Mouse (Mus musculus) ES-Bruce4 (cell line): ENCODE measurements at regions not wholly inside any gene's neighbourhood (a gene's known extent, or its start where the extent isn't known, plus 50 kb on each side); places are given as distances from the start of the nearest gene placed in this dataset.

ENCODE experiments used
- H3K27ac ChIP-seq: 2 replicates; pipeline ENCODE4 v1.5.1; 2012; ENCODE audit warnings: low read length, inconsistent platforms; ENCODE audit not compliant: insufficient read depth
- H3K27me3 ChIP-seq: 2 replicates; pipeline ENCODE4 v1.6.1; 2012; ENCODE audit warnings: mild to moderate bottlenecking, low read length, inconsistent platforms; ENCODE audit not compliant: control insufficient read depth, poor library complexity, insufficient read depth, severe bottlenecking
- H3K36me3 ChIP-seq: 2 replicates; pipeline ENCODE4 v1.6.1; 2012; ENCODE audit warnings: inconsistent platforms, mild to moderate bottlenecking, low read length, moderate library complexity; ENCODE audit not compliant: control insufficient read depth, poor library complexity, insufficient read depth, severe bottlenecking
- H3K4me1 ChIP-seq: one replicate; pipeline ENCODE4 v1.8.1; 2011; ENCODE audit warnings: low read length; ENCODE audit not compliant: control insufficient read depth, insufficient read depth
- H3K4me3 ChIP-seq: 2 replicates; pipeline ENCODE4 v1.5.1; 2011; ENCODE audit warnings: low read depth, mild to moderate bottlenecking, low read length
- H3K9ac ChIP-seq: 2 replicates; pipeline ENCODE4 v1.6.1; 2012; ENCODE audit warnings: low read depth, mild to moderate bottlenecking, inconsistent platforms; ENCODE audit not compliant: poor library complexity, severe bottlenecking
- H3K9me3 ChIP-seq: replicated peaks from 2 replicates; pipeline ENCODE4 v1.6.1; 2012; ENCODE audit warnings: mild to moderate bottlenecking, low read length, inconsistent platforms; ENCODE audit not compliant: control insufficient read depth, poor library complexity, insufficient read depth, severe bottlenecking
- CTCF ChIP-seq: IDR thresholded peaks from one replicate; pipeline ENCODE4 v1.8.1; 2011; ENCODE audit warnings: low read depth, low read length
- EP300 ChIP-seq: IDR thresholded peaks from 2 replicates; pipeline ENCODE4 v1.6.1; 2011; ENCODE audit warnings: low read depth, low read length; ENCODE audit not compliant: insufficient read depth
- POLR2A ChIP-seq: IDR thresholded peaks from one replicate; pipeline ENCODE4 v1.8.1; 2011; ENCODE audit warnings: low read length; ENCODE audit not compliant: insufficient read depth

DNA sequence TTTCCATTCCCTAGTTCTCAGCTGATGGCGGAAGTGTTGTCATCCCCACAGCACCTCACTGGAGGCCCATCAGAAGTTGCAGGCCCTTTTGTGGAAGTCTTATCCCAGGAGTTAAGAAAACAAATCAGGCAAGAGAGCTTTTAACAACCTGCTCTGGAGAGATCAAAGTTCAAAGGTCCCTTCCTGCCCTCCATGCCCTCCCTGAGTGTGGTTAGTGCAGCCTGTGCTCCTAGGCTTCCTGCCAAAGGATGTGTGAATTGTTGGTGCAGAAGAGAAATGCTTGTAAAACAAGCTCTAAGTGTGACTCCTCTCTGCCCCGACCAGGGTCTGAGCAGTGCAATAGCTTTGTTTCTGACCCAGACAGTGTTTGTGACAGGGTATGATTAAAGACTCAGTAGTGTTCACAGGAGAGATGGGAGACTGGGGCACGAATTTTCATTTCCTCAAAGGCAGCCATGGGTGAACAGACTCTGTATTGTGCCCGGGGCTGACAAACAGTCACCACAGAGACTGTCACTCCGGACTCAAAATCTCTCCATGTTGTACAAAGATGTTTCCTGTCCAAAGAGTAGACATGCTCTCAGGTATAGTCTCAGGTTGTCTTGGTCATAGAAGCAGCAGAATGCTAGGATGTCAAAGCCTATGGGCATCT is 237.5 kb upstream of the Tmc3 start:
- H3K36me3 ChIP-seq: no peaks in the 10 kb centered on the region
- H3K4me3 ChIP-seq: no peak overlapping the region
- H3K9ac ChIP-seq: no peak overlapping the region
- H3K4me1 ChIP-seq: no peaks in the 10 kb centered on the region
- no peak overlapping the region for H3K27ac ChIP-seq
- no peaks in the 10 kb centered on the region for H3K9me3 ChIP-seq
- no peak for TF ChIP-seq CTCF
- no peak for TF ChIP-seq EP300
- no peak for TF ChIP-seq POLR2A
- H3K27me3 ChIP-seq: no peaks in the 10 kb centered on the region

DNA sequence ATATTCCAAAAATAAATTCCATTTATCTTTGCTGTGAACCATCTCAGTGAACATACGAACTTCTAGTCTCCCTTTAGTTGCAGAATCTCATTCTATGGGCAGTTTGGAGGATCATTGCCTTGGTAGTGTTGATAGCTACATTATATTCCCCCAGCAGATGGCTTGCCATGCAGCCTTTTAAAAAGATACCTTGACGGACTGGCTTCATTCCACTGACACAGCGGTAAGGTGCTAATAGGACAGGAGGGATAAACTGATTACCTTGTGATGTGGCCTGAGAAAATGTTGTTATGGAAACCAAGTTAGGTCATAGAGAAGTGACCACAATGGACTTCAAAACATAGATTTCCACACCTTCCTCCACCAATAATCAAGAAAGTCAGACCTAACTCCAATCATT is 215.5 kb upstream of the Tmc3 start:
- H3K4me1 ChIP-seq: no peaks in the 10 kb centered on the region
- H3K36me3 ChIP-seq: no peaks in the 10 kb centered on the region
- TF ChIP-seq EP300 (no peak), CTCF (no peak), POLR2A (no peak)

GRCm38 (mm10) chr7:83369605-83370004 is 215.1 kb upstream of the Tmc3 start:
- Histone ChIP-seq H3K27me3 (no peaks in the 10 kb centered on the region), H3K27ac (no peak overlapping the region), H3K36me3 (no peaks in the 10 kb centered on the region), H3K9ac (no peak overlapping the region), H3K9me3 (no peaks in the 10 kb centered on the region), H3K4me3 (no peak overlapping the region), H3K4me1 (no peaks in the 10 kb centered on the region)
- TF ChIP-seq CTCF (no peak), POLR2A (no peak), EP300 (no peak)

More for the DNA sequence above, 215.5 kb upstream of the Tmc3 start:
- H3K27ac ChIP-seq: no peak overlapping the region
- H3K4me3 ChIP-seq: no peak overlapping the region
- no peaks in the 10 kb centered on the region for H3K9me3 ChIP-seq
- no peaks in the 10 kb centered on the region for H3K27me3 ChIP-seq
- no peak overlapping the region for H3K9ac ChIP-seq

- Histone ChIP-seq H3K4me1 (no peaks in the 10 kb centered on the region), H3K4me3 (no peak overlapping the region), H3K27me3 (no peaks in the 10 kb centered on the region), H3K36me3 (no peaks in the 10 kb centered on the region), H3K9ac (no peak overlapping the region), H3K27ac (0 out of 2 replicates have a peak overlapping the region, but pooled peaks have one; percentile 6), H3K9me3 (no peaks in the 10 kb centered on the region)
- no peak for TF ChIP-seq EP300
- no peak for TF ChIP-seq CTCF
- TF ChIP-seq POLR2A: no peak
Observed at GRCm38 (mm10) chr7:83376826-83377225, 207.9 kb upstream of the Tmc3 start.

GRCm38 (mm10) chr7:83381381-83382181 is 203.1 kb upstream of the Tmc3 start:
- Histone ChIP-seq H3K27ac (no peak overlapping the region), H3K4me1 (no peaks in the 10 kb centered on the region), H3K36me3 (no peaks in the 10 kb centered on the region), H3K27me3 (no peaks in the 10 kb centered on the region), H3K9ac (no peak overlapping the region), H3K4me3 (no peak overlapping the region), H3K9me3 (no peaks in the 10 kb centered on the region)
- TF ChIP-seq CTCF (no peak), EP300 (no peak), POLR2A (no peak)

DNA sequence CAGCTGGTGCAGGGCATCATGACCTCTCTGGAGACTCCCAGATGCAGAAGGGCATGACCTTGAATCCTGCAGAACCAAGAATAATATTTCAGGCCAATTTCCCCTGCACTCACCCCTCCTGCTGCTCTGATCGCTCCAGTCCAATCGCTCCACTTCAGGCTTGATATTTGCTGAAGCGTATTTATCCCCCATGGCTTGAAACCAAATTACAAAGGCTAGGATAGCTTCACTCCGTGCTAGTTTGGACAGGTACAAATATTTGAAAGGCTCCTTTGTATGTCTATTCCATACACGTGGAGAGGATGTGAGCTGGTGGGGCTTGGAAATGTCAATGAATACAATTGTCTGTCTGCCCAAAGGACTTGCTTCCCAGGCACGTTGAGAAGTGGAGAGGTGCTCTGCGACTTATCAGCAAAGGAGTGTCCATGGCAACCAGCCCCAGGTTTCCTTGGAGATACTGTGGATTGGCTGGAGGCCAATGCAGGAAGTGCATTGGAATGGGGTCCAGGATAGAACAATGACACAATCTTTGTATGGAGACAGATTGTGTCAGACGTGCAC is 201.8 kb upstream of the Tmc3 start:
- Histone ChIP-seq H3K4me3 (no peak overlapping the region), H3K27me3 (no peaks in the 10 kb centered on the region), H3K27ac (no peak overlapping the region), H3K9ac (no peak overlapping the region), H3K4me1 (no peaks in the 10 kb centered on the region), H3K36me3 (no peaks in the 10 kb centered on the region), H3K9me3 (no peaks in the 10 kb centered on the region)
- TF ChIP-seq EP300: no peak
- no peak for TF ChIP-seq POLR2A
- no peak for TF ChIP-seq CTCF
